Mouse (Mus musculus): Measurements from ENCODE around the gene Stk31.
A peak's percentile ranks its signal among the peaks of the same experiment; 100 is the strongest.
"Not testable (repeated sequence)": the region's sequence is repeated elsewhere in the genome, so short reads cannot be mapped to it uniquely, and the experiment has no call there.

Gene Stk31

DNA sequence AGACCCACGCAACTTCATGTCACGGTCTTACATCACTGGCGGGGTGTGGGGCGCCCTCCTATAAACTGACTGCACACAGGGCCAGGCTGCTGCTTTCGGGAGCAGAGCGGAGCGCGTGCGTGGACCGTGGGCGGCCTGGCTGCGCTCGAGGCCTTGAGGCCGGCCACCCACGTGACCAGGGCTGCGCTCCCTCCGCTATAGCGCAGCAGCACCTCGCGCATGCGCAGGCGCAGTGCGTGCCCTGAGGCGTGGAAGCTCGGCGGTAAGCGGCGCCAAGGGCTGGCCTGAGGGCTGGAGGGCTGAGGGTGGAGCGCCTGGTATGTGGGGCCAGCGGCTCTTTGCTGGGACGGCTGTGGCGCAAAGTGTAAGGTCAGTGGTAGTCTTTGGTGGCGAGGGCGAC, at the start of gene Stk31:
Gene Stk31, plus strand, starts transcription at position 289 of the 400 bp plus-strand sequence.
- no peak for DNase-seq (ENCODE audit: low spot score)

- DNase-seq (ENCODE audit: low spot score): no peak
Observed at GRCm38 (mm10) chr6:49349826-49350225, 45.6 kb upstream of the Stk31 start.

GRCm38 (mm10) chr6:49354613-49355012, 40.8 kb upstream of the Stk31 start:
- DNase-seq (ENCODE audit: low spot score): no peak

DNA sequence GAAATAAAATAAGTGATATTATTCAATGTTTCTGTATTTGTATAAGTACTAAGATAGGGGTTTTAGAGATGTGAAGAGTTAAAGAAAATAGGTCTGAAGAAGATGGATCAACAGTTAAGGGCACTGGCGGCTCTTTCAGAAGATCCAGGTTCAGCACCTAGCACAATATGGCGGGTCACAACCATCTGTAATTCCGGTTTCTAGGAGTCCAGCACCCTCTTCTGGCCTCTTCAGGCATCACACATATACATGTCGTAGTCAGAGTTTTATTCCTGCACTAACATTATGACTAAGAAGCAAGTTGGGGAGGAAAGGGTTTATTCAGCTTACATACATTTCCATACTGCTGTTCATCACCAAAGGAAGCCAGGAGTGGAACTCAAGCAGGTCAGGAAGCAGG, 40.2 kb upstream of the Stk31 start:
- DNase-seq (ENCODE audit: low spot score): no peak

DNA sequence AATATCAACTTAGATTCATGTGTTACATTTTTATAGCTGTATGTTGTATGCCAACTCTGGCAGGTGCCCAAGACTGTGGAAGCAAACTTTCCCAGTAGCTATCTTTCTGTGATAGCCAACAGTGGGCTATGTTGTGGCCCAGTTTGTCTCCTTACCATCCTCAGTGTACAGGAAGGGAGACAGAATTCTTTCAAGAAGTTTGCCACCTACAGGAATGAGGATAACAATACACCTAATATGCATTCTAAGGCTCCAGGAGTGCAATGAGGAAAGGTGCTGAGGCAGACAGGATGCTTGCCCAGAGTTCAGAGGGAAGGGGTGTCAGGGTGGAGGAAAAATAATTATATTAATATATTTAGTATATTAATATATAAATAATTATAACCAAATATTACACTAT, 35.0 kb upstream of the Stk31 start:
- no peak for DNase-seq (ENCODE audit: low spot score)

DNA sequence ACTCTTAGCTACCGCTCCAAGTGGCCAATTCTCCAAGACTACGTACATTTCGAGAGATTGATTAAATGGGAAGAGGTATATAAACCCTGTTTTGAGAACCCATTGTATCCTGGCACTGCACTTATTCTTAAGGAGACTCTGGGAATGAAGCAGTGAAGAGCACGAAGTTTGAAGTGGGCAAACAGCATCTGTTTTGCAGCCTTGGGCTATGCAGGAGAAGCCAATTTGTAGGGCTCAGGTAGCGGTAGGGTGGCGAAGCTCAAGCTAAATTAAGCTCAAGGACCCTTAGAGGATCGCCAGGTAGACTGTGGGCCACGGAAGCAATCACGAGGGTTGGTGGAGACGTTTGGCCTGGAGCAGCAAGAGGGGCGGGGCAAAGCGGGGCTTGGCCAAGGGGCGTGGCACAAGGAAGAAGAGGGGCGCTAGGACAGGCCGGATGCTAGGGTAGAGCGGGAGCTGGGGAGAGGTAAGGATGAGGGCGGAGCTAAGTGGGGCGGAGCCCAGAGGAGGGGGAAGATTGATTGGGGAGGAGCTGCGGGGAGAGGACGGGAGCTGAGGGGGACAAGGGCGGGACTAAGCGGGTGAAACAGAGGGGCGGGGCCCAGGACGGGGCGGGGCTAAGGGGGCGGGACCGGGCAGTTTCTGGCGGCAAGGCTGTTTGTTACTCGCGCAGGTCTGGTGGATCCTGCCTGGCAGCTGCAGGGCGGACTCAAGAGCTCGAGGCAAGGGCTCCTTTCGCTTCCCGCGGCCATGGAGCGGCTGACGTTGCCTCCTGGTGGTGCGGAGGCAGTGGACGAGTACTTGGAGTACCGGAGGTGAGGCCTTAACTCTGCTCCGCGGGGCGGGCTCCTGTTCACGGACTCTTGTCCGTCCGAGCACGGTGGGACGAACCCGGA, 28.0 kb upstream of the Stk31 start, which contains the start of gene Fam221a:
Gene Fam221a, plus strand, starts transcription at position 581 of the 896 bp plus-strand sequence.
- peak; percentile 87 for DNase-seq (ENCODE audit: low spot score)

DNA sequence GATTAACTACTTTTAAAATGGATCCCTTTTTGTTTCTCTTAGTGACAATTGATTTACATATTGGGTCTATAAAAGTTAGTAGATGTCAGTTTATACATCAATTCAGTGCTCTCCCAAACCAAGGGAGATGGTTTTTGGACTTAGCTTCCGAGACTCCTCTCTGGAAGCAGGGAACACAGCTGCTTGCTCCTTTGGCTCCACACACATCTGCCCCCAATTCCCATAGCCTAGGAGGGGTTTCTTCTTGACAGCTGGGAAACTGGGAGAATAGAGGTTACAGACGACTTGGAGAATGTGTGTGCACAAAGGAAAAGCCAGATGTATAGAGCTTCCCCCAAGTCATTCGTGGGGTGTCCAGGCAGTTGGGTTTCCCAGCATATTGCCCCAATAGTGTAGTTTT, 27.2 kb upstream of the Stk31 start:
- DNase-seq (ENCODE audit: low spot score): no peak

DNA sequence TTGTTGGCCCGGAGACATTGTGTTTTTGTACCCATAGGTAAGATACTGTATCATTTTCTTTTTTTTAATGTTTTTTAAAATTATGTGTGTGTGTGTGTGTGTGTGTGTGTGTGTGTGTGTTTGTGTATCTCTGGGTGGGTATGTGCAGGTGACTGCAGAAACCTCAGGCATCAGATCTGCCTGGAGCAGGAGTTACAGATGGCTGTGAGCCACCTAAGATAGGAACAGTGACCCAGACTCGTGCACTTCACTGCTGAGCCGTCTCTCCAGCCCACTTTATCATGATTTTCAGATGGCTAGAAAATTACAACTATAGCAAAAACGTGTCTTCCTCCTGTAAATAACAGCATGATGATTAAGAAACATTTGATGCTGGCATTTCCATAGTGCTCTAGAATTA, 22.7 kb upstream of the Stk31 start:
- DNase-seq (ENCODE audit: low spot score): no peak

GRCm38 (mm10) chr6:49373943-49374342, 21.5 kb upstream of the Stk31 start:
- DNase-seq (ENCODE audit: low spot score): no peak

DNA sequence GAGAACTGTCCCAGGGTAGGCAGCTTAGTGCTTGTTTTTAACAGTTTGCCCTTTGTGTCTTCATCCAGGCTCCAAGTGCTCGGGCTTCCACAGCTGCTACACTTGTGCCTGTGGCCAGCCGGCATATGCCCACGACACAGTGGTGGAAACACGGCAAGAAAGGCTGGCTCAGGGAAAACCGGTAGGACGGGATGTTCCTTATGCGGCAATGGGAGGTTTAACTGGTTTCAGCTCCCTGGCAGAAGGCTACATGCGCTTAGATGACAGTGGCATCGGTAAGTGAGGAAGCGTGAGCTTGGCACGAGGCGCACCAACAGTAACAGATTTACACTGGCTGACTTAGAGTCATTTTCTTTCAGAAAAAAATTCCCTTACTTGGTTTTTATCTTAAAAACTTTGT, 17.1 kb upstream of the Stk31 start:
- no peak for DNase-seq (ENCODE audit: low spot score)

GRCm38 (mm10) chr6:49394276-49394675, 1.1 kb upstream of the Stk31 start:
- no peak for DNase-seq (ENCODE audit: low spot score)

- DNase-seq (ENCODE audit: low spot score): no peak
Observed at GRCm38 (mm10) chr6:49397466-49397865, 2.1 kb downstream of the Stk31 start.

DNA sequence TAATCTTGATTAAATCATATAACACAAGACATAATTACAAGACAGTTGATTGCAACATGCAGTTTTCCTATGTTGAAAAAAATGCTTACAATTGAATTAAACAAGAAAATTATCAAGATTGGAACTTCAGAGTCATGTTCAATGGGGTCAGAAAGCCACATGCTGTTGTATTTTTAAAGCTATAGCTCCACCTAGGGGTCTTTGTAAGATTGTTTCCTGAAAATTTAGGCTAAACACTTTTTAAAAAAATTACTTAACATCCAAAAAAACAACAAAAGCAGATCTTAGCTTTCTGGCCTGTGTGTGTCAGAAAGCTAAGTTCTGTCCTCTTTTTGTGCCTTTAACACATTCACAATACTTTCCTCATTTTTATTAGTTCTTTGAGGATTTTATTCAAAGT, 3.0 kb downstream of the Stk31 start:
- no peak for DNase-seq (ENCODE audit: low spot score)

DNA sequence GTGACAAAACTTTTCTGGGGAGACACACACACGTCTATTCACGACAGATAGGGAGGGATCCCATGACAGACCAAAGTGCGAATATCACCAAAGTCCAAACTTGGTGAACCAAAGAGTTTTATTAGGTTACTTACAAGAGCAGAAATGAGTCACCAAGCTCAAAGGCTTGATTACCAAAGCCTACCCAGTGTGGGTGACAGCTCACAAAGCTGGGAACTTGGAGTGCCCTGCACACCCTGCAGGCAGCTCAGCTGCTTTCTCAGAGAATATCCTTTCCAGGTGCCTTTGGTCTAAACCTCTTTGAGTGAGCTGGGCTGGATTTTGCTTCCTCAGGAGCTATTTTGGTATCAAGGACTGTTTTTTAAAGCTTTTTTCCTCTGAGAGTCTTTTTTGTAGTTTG, 15.4 kb downstream of the Stk31 start:
- no peak for DNase-seq (ENCODE audit: low spot score)

- DNase-seq (ENCODE audit: low spot score): not testable (repeated sequence)
Observed at GRCm38 (mm10) chr6:49412967-49413366, 17.6 kb downstream of the Stk31 start.

DNA sequence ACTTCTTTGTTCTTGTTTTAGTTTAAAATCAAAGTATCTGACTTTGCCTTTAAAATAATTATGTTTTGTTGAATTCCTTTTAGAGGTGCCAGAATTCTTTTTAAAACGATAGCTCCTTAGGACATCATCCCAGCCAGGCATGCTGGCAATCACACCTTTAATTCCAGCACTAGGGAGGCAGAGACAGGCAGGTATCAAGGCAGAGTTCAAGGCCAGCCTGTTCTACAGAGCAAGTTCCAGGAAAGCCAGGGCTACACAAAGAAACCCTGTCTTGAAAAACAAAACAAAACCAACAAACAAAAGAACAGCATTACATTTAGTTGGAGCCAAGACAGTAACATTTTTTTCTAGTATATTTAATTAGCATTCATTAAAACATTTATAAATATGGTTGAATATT, 20.6 kb downstream of the Stk31 start:
- DNase-seq (ENCODE audit: low spot score): no peak

- DNase-seq (ENCODE audit: low spot score): no peak
Observed at GRCm38 (mm10) chr6:49437306-49437705, 41.9 kb downstream of the Stk31 start.

- DNase-seq (ENCODE audit: low spot score): no peak
Observed at GRCm38 (mm10) chr6:49458112-49458511, 62.7 kb downstream of the Stk31 start.

- DNase-seq (ENCODE audit: low spot score): no peak
Observed at GRCm38 (mm10) chr6:49483205-49483604, 87.8 kb downstream of the Stk31 start.

GRCm38 (mm10) chr6:49491526-49491925, 96.1 kb downstream of the Stk31 start:
- DNase-seq (ENCODE audit: low spot score): no peak

DNA sequence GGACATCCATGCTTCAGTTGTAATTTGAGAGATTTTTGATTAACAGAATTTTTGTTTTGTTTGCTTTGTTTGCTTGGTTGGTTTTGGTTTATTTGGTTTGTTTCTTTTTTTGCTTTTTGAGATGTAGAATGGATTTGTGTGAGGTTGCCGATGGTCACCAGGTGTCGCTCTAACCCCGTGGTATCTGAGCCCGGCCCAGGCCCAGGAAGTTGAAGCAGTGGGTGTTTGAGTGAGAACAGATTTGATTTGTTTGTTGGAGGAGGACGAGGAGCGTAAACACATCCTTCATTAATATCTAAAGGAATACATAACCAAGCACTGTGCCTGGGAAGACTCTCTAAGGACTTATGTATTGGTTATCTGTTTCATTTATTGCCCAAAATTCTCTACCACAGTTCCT, 123.6 kb downstream of the Stk31 start:
- no peak for DNase-seq (ENCODE audit: low spot score)
